Mouse (Mus musculus) heart, postnatal 0 days (tissue): ENCODE measurements at regions not wholly inside any gene's neighbourhood (a gene's known extent, or its start where the extent isn't known, plus 50 kb on each side); places are given as distances from the start of the nearest gene placed in this dataset.

ENCODE experiments used
- ATAC-seq: fragments of 200-750 bp; cut with Nextera tagmentation; 2 replicates; pipeline ENCODE4 v1.8.0; 2017; ENCODE audit warnings: low read depth, moderate number of reproducible peaks, moderate library complexity; ENCODE audit not compliant: insufficient read depth
- DNase-seq: peaks from one replicate; pipeline ENCODE4 v3.0.0-alpha.2; 2016; ENCODE audit warnings: low spot score
- H3K27ac ChIP-seq: fragments of 300-500 bp; sonication (generic); 2 replicates; pipeline ENCODE4 v1.5.1; 2014; ENCODE audit warnings: low read depth, mild to moderate bottlenecking
- H3K27me3 ChIP-seq: fragments of 300-500 bp; sonication (generic); 2 replicates; pipeline ENCODE4 v1.6.1; 2014; ENCODE audit warnings: low read length, mixed read lengths; ENCODE audit not compliant: control insufficient read depth, insufficient read depth
- H3K36me3 ChIP-seq: fragments of 300-500 bp; sonication (generic); replicated peaks from 2 replicates; pipeline ENCODE4 v1.6.1; 2014; ENCODE audit warnings: low read length, mixed read lengths; ENCODE audit not compliant: control insufficient read depth, insufficient read depth
- H3K4me1 ChIP-seq: fragments of 300-500 bp; sonication (generic); 2 replicates; pipeline ENCODE4 v1.6.1; 2014; ENCODE audit warnings: antibody characterized with exemption; ENCODE audit not compliant: control insufficient read depth, insufficient read depth
- H3K4me2 ChIP-seq: fragments of 300-500 bp; sonication (generic); 2 replicates; pipeline ENCODE4 v1.6.1; 2014; ENCODE audit warnings: low read depth, mild to moderate bottlenecking, low read length, moderate library complexity
- H3K4me3 ChIP-seq: fragments of 300-500 bp; sonication (generic); 2 replicates; pipeline ENCODE4 v1.5.1; 2014; ENCODE audit warnings: low read depth, low read length
- H3K9ac ChIP-seq: fragments of 300-500 bp; sonication (generic); replicated peaks from 2 replicates; pipeline ENCODE4 v1.6.1; 2014; ENCODE audit warnings: low read depth, low read length, mixed read lengths
- H3K9me3 ChIP-seq: fragments of 300-500 bp; sonication (generic); replicated peaks from 2 replicates; pipeline ENCODE4 v1.6.1; 2016; ENCODE audit warnings: low read length; ENCODE audit not compliant: control insufficient read depth
- CTCF ChIP-seq: IDR thresholded peaks from 2 replicates; pipeline ENCODE4 v1.5.1; 2016; ENCODE audit warnings: antibody characterized with exemption, control low read depth, low read depth
- EP300 ChIP-seq: IDR thresholded peaks from 2 replicates; pipeline ENCODE4 v1.6.1; 2016; ENCODE audit warnings: antibody characterized with exemption, low read depth
- WGBS: fragments of 180-500 bp; shearing (Covaris S2); extraction: QIAGEN DNeasy Blood & Tissue Kit; methylation state at CpG from one replicate; pipeline ENCODE4 v1.1.7; 2014; 5-methylcytosine and 5-hydroxymethylcytosine counted together

GRCm38 (mm10) chr1:177616335-177617239 is 113.0 kb upstream of the 1700016C15Rik start:
- Histone ChIP-seq H3K27ac (no peak overlapping the region), H3K36me3 (no peaks in the 10 kb centered on the region), H3K4me2 (no peak overlapping the region), H3K9ac (no peak overlapping the region), H3K4me1 (no peaks in the 10 kb centered on the region), H3K4me3 (no peak overlapping the region), H3K27me3 (no peaks in the 10 kb centered on the region), H3K9me3 (no peaks in the 10 kb centered on the region)
- TF ChIP-seq EP300 (no peak), CTCF (no peak)
- ATAC-seq (no peak), DNase-seq (no peak)
- 69% methylated on average over 24 of the region's 24 CpGs for WGBS

GRCm38 (mm10) chr1:177620501-177621099 is 109.0 kb upstream of the 1700016C15Rik start:
- ATAC-seq (no peak), DNase-seq (no peak)
- no peaks in the 10 kb centered on the region for H3K36me3 ChIP-seq
- H3K4me2 ChIP-seq, result no peak overlapping the region
- no peaks in the 10 kb centered on the region for H3K9me3 ChIP-seq
- H3K27me3 ChIP-seq, result no peaks in the 10 kb centered on the region
- peaks cover 11% of the 10 kb centered on the region for H3K4me1 ChIP-seq
- H3K9ac ChIP-seq, result no peak overlapping the region
- WGBS, result 83% methylated on average over 15 of the region's 15 CpGs
- no peak overlapping the region for H3K4me3 ChIP-seq
- no peak overlapping the region for H3K27ac ChIP-seq
- no peak for TF ChIP-seq CTCF
- TF ChIP-seq EP300, result no peak

- no peaks in the 10 kb centered on the region for H3K27me3 ChIP-seq
- no peak overlapping the region for H3K4me2 ChIP-seq
- no peaks in the 10 kb centered on the region for H3K9me3 ChIP-seq
- H3K27ac ChIP-seq, result no peak overlapping the region
- ATAC-seq, result no peak
- no peak for DNase-seq
- WGBS, result 88% methylated on average over 17 of the region's 17 CpGs
- no peak for TF ChIP-seq CTCF
- no peaks in the 10 kb centered on the region for H3K36me3 ChIP-seq
- H3K4me1 ChIP-seq, result peaks cover 11% of the 10 kb centered on the region
- H3K9ac ChIP-seq, result no peak overlapping the region
- no peak overlapping the region for H3K4me3 ChIP-seq
Observed at GRCm38 (mm10) chr1:177621854-177622590, 107.6 kb upstream of the 1700016C15Rik start.

- TF ChIP-seq CTCF (no peak), EP300 (no peak)
- Histone ChIP-seq H3K9me3 (no peaks in the 10 kb centered on the region), H3K4me3 (no peak overlapping the region), H3K4me1 (peaks cover 11% of the 10 kb centered on the region), H3K9ac (no peak overlapping the region), H3K27ac (peak overlapping the region; percentile 71), H3K4me2 (no peak overlapping the region), H3K27me3 (no peaks in the 10 kb centered on the region), H3K36me3 (no peaks in the 10 kb centered on the region)
- WGBS, result 8% methylated on average over 6 of the region's 6 CpGs
- ATAC-seq (peak; percentile 87), DNase-seq (peak; percentile 61)
Observed at GRCm38 (mm10) chr1:177623304-177623726, 106.3 kb upstream of the 1700016C15Rik start.

GRCm38 (mm10) chr1:177623735-177624134 is 105.9 kb upstream of the 1700016C15Rik start:
- 56% methylated on average over 6 of the region's 6 CpGs for WGBS
- no peak overlapping the region for H3K4me2 ChIP-seq
- ATAC-seq, result no peak
- no peaks in the 10 kb centered on the region for H3K9me3 ChIP-seq
- H3K9ac ChIP-seq, result no peak overlapping the region
- H3K4me1 ChIP-seq, result peaks cover 11% of the 10 kb centered on the region
- peak overlapping the region; percentile 71; the same call in 1 of the 2 replicates for H3K27ac ChIP-seq
- no peak for TF ChIP-seq CTCF
- no peak for TF ChIP-seq EP300
- no peaks in the 10 kb centered on the region for H3K36me3 ChIP-seq
- no peaks in the 10 kb centered on the region for H3K27me3 ChIP-seq
- no peak for DNase-seq
- no peak overlapping the region for H3K4me3 ChIP-seq
